Mouse (Mus musculus): ENCODE measurements around the gene Twistnb. TPM values are rescaled to one million over a fixed set of nuclear protein-coding genes. Genes with fewer than 3 reads are reported as not detected.

The Twistnb gene
- 10 to 100 TPM; 14.1 to 16.1 TPM for total RNA-seq (2021)
- long read RNA-seq, experiment 1, full-length matches to known transcripts = 18 of 25 reads
- long read RNA-seq, experiment 1, partial matches to known transcripts = 5 of 25 reads
- long read RNA-seq, experiment 1, other reads (novel, unspliced or antisense) = 2 of 25 reads
- long read RNA-seq, experiment 2, full-length matches to known transcripts = 1 of 2 reads
- long read RNA-seq, experiment 2, partial matches to known transcripts = 0 of 2 reads
- long read RNA-seq, experiment 2, other reads (novel, unspliced or antisense) = 1 of 2 reads

GRCm38 (mm10) chr12:33429387-33430160 lies at the start of gene Twistnb:
TSS of gene Twistnb (plus strand) at chr12:33429635.
- DNase-seq = peak; percentile 96 to 97

- DNase-seq = peak; percentile 66 to 75
Measured at GRCm38 (mm10) chr12:33388842-33389241, 40.6 kb upstream of the Twistnb start.

GRCm38 (mm10) chr12:33390844-33391560 lies 38.4 kb upstream of the Twistnb start:
- DNase-seq = peak in 1 of 2 experiments; percentile 20

- DNase-seq = peak; percentile 32 to 35
Measured at GRCm38 (mm10) chr12:33394804-33395623, 34.4 kb upstream of the Twistnb start, which contains the start of gene Efcab10. TSS of gene Efcab10 (plus strand) at chr12:33394854.

GRCm38 (mm10) chr12:33403265-33403693 lies 26.2 kb upstream of the Twistnb start:
- no peak for DNase-seq

- no peak for DNase-seq
Measured at GRCm38 (mm10) chr12:33404996-33405395, 24.4 kb upstream of the Twistnb start.

- DNase-seq = no peak
Measured at GRCm38 (mm10) chr12:33405398-33406026, 23.9 kb upstream of the Twistnb start.

- DNase-seq = no peak
Measured at GRCm38 (mm10) chr12:33411580-33412151, 17.8 kb upstream of the Twistnb start.

GRCm38 (mm10) chr12:33424329-33424728 lies 5.1 kb upstream of the Twistnb start:
- DNase-seq = peak; percentile 10 to 31

- peak in 1 of 2 experiments; percentile 8 for DNase-seq
Measured at GRCm38 (mm10) chr12:33427293-33427692, 2.1 kb upstream of the Twistnb start.

GRCm38 (mm10) chr12:33427726-33428125 lies 1.7 kb upstream of the Twistnb start:
- no peak for DNase-seq

- DNase-seq = peak in 1 of 2 experiments; percentile 6
Measured at GRCm38 (mm10) chr12:33433812-33434211, 4.4 kb downstream of the Twistnb start.

- no peak for DNase-seq
Measured at GRCm38 (mm10) chr12:33434758-33435157, 5.3 kb downstream of the Twistnb start.

- no peak for DNase-seq
Measured at GRCm38 (mm10) chr12:33455418-33455817, 26.0 kb downstream of the Twistnb start.

- peak in 1 of 2 experiments; percentile 14 for DNase-seq
Measured at GRCm38 (mm10) chr12:33456242-33456641, 26.8 kb downstream of the Twistnb start.

GRCm38 (mm10) chr12:33480975-33481374 lies 51.5 kb downstream of the Twistnb start:
- DNase-seq = no peak

GRCm38 (mm10) chr12:33482931-33483330 lies 53.5 kb downstream of the Twistnb start:
- DNase-seq = no peak

All from adrenal gland, postnatal 36 days (tissue).